Mouse (Mus musculus) bone marrow, adult 2 months (tissue): ENCODE results near the gene Ppp2r2d.

ENCODE experiments used
- CTCF ChIP-seq: fragments of 200-500 bp; IDR thresholded peaks from 2 replicates; pipeline ENCODE4 v1.5.1; 2011; ENCODE audit warnings: low read length, control low read depth; ENCODE audit not compliant: control insufficient read depth, insufficient read depth
- POLR2A ChIP-seq: fragments of 200-500 bp; IDR thresholded peaks from 2 replicates; pipeline ENCODE4 v1.6.1; 2011; ENCODE audit warnings: low read depth, mild to moderate bottlenecking, control low read depth, low read length, borderline replicate concordance; ENCODE audit not compliant: control insufficient read depth

DNA sequence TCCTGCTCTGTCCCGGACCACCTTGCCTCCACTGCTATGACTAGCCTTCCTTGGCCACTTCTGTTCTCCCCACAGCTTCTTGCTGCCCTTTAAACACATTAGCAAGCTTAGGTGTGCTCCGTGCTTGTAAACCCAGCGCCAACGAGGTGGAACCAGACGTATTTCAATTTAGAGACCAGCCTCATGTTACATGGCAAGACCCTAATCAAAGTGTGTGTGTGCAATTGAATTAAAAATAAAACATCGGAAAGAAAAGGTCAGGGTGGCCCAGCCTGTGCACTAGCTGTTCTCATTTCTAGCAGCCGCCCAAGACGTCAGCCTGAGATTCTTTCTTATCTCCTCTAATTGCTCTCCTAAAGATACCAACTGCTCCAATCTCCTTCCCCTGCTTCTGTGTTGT is 768 bp upstream of the Ppp2r2d start:
- TF ChIP-seq POLR2A (no peak), CTCF (no peak)
